Mouse (Mus musculus): ENCODE data around the gene Gtpbp2.

Gene Gtpbp2

DNA sequence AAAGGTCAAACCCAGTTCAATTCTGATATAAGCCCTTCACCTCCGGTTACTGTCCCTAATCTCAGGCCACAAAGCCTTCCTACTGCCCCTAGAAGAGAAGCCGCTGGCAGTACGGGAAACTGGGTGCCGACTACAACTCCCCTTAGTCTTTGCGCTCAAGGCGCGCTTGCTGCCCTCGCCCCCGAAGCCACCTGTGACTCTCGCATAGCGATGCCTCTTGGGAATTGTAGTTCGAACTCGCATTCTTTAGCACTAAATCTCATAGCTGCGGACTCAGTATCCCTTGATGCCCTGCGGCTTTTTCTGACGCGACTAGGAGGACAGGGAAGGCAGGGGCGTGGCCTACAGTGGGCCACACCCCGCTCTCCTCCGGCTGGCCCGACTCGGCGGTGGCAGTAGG is at the start of gene Gtpbp2:
Gtpbp2 (plus strand) TSS at position 347 of the 400 bp plus-strand sequence.
- DNase-seq (ENCODE audit: low read depth, low spot score): peak; percentile 100

DNA sequence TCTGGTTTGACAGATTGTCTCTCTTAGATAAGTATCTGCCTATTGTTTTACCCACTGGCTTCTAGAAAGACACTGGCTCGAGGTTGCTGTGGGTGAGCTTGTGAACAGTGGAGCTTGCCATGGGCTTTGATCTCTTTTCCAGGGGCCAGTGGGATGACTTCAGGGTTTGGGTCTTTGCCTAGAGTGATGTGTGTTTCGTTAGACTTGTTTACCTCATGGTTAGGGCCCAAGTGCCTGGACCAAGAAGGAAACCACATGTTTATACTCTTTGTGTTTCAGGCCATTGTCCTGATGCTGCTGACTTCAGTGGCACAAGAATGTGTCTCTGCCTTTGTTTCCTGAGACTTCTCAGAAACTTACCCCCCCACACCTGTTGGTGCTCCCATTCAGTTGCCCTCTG is 45.3 kb upstream of the Gtpbp2 start:
- DNase-seq (ENCODE audit: low read depth, low spot score): no peak

DNA sequence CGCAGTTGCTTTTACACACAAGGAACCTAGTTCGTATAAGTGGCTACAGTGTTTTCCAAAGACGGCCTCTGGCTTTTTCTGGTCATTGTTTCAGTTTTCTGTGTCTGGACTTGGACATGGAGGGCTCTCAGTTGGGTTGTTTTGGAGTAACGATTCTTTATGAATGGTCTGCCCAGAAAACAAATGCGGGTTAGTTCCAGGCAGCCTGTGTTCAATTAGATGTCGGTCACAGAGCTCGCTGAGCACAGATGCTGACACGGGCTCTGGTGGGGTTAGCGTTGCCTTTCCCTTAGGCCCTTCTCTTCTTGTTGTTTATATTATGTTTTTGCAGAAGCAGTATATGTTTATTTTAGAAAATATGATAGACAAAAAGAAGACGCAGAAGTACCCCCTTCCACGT is 44.7 kb upstream of the Gtpbp2 start:
- no peak for DNase-seq (ENCODE audit: low read depth, low spot score)

DNA sequence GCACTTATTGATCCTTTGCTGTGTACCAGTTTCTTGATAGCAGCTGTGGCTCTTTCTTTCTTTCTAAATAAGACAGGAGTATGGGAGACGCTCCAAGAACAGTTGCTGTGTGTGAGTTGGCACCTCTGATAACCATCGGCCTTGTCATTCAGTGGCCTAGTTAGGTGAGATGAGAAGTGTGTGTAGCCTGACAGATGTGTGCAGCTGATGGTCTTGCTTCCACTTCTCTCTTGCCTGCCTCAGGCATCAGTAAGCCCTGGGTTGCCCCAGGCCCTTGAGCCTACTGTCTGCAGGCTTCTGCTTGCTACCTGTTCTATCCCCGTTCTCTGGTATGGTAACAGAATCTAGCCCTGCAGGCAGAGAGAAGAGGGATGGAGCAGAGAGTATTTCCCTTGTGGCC is 44.0 kb upstream of the Gtpbp2 start:
- no peak for DNase-seq (ENCODE audit: low read depth, low spot score)

DNA sequence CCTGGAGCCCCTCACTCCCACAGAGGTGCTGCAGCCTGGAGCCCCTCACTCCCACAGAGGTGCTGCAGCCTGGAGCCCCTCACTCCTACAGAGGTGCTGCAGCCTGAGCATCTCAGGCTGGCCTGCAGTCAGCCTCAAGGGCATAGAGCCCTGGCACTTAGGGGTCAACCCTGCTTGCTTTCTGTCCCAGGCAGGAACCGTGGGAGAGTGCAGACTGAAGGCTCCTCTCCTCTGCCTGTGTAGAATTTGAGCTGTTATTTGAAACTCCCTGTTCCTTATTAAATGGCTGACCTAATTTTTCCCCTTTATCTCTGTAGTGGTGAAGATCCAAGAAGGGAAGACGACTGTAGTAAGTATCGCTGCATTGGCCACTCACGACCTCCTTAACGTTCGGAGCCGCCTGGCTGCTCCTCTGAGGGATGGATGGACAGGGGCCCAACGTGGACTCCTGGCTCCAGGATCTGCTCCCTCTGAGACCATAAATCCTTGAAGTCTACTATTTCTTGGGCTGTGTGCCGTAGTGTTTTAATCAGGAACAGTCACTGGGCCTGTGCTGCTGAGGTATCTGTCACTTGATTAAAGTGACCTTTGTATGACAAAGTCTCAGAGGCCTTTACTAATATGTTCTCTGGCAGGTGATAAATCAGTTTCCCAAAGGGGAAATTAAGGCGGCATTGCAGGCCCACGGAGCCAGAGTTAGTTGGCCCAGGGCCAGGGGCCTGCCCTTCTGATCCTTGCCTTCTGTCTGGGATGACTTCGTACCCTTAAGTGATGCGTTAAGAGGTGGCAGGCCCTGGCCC is 43.0 kb upstream of the Gtpbp2 start:
- no peak for DNase-seq (ENCODE audit: low read depth, low spot score)

DNA sequence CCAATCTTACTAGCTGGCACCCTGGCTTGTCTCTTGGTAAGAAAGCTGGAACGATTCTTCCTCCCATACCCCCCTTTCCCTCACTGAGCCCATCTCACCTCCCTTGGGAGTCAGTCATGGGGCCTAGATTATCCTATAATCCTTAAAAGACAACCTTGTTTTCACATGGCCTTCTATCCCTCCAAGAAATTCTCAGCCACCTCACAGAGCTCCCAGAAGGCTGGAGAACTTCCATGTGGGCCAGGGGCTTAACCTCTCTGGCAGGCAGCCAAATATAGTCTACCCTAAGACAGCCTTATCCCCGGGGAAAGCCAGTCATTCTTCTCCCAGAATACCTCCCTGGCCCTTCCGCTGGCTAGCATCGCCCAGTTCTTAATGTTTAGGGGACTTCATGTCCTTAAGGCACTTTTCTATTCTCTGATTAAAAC is 42.4 kb upstream of the Gtpbp2 start:
- peak; percentile 67 for DNase-seq (ENCODE audit: low read depth, low spot score)

DNA sequence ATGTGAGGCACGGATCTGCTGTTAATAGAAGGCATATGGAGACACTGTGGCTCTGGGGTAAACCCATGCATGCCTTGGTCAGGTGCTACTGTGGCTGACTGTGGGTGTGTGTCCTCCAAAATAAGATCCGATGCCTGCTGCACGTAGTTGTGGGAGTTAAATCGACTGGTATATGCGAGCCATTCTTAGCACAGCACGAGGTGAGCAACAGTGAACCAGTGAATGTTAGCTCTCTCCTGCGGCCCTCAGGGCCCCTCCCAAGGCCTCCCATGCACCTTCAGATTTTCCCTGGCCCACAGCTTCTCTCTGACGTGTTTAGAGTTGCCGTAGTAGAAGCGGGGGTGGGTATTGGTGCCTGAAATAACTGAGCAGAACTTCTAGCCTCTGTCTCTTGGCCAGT is 41.2 kb upstream of the Gtpbp2 start:
- DNase-seq (ENCODE audit: low read depth, low spot score): no peak

DNA sequence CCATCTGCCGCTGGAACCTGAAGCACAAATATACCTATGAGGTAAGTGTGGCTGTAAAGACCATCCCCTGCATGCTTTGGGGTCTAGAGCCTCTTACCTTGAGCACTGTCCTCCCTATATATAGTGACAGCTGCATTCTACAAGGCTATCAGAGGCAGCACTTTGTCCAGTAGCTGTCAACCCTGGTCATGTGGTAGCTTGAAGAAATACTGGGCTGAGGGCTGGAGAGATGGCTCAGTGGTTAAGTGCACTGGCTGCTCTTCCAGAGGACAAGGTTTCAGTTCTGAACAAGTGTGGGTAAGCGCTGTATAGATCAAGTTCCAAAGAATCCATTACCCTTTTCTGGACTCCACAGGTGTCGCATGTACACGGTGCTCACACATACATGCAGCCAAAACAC is 38.0 kb upstream of the Gtpbp2 start:
- no peak for DNase-seq (ENCODE audit: low read depth, low spot score)

DNA sequence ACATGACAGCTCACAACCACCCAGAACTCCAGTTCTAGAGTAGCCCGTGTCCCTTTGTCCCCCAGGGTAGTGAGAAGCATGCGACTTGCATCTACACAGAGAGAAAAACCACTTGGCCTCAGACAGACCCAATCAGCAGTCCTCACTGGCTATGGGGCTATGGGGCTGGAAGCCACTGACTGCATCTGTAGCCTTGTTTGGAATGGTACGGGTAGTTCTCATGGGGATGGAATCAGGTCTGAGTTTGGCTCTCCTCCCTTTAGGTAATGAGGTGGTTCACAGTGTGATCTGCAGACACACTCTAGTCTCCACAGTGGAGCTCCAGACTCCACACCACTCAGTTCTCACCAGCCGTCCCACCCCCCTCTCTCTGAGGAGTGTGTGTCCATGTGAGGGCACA is 37.5 kb upstream of the Gtpbp2 start:
- DNase-seq (ENCODE audit: low read depth, low spot score): no peak

DNA sequence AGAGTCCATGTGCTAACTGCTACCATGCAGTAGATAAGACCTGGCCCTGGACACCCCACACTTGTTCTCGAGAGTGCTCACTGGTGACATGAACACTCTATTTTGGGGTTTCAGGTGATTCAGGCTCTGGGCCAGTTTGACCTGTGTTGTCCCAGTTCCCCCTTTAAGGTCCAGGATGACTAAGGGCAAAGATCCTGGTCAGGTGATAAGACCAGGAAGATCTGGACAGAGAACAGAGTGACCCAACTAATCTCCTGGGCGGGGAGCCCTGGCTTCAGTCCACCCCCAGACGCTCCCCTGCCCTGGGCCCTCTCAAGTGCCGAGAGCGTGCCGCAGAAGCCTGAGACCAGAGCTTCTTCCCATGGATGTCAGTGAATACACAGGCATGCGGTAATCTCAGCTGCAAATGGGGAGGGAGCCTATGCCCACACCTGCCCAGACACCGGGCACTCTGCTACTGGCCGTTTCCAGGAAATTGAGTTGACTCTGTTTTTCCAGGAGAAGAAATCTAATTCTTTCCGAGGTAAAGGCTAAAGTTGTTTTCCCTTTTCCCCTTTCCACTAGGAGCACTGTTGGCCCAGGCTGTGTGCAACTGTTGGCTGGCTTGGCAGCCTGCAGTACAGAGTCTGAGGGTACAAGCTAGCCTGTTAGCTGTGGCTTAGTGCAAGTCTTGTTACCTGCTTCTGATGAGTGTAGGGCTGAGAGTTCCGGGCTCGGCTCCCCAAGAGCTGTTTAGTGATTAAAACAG is 36.7 kb upstream of the Gtpbp2 start:
- no peak for DNase-seq (ENCODE audit: low read depth, low spot score)

DNA sequence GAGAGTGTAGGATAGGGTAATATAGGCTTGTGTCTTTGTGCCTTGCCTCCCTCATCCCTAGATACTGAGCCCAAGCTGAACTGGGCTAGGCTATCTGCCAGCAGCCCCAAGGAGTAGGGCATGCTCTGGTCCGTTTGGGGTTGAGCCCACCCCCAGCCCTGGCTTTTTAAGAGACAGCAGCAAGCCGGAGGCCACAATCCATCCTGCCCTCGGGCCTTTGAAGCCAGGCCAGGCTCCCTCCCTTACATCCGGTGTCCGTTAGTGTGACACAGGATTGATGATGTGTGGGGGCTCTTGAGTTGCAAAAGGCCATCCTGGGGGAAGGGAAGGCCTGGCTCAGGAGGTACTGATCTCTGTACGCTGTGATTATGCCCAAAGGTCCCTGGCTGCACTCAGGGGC is 34.2 kb upstream of the Gtpbp2 start:
- no peak for DNase-seq (ENCODE audit: low read depth, low spot score)

DNA sequence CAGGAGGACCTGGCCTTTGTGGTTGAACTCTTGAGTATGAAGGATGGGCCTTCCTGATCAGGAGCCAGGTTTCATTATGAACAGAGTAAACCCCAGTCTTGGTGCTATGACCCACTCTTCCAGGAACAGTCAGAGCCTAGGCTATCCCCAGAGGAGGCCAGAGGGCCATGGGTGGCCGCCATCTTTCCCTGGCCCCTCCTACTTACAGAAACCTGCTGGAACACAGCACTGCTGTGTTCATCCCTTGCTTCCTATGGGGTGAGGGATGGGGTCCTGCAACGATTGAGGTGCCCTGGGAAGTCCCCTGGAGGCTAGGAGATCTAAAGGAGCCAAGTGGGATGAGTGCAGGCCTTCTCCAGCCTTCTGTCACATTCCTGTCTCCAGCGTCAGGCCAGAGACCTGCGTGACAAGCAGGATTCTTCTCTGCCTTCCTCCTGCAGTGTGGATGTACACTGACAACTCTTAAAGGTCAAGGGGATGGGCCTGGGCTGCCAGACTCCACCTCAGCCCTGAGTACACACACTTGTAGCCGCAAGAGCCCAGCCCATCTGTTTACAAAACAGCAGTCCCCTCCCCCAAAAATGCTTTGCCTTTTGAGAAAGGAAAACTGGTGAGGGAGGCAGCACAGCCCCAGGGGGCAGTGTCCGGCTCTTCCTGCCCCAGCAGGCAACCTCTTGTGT is 32.9 kb upstream of the Gtpbp2 start:
- DNase-seq (ENCODE audit: low read depth, low spot score): no peak

DNA sequence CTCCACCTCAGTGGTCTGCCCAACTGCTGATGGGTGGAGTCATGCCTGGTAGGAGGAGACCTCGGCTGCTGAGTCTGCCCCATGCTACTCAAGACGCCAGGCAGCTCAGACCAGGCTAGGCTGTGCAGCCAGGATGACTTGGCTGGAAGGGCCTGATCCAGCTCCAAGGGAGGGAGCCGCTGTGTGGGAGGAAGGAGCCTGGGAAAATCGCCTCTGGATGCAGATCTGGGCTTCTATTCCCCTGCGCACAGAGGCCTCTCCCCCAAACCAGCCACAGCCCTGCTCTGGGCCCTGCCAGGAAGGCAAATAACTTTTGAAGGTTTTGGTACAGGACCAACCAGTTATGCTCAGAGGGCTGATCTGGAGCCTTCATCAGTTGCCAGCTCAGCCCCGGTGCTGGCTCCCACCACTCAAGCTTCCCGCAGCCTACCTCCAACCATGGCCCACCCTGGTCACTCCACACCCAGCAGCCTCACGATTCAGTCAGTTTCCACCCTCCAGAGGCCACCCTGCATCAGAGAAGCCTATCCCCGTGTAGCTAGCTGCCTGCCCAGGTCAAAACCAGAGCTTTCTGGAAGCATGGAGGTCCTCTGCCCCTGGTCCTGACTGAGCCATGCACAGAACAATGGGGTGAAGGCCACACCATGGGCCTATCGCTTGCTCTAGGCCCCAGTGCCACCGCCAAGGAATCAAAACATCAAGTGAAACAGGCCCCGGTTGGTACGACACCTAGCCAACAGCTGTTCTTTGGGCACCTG is 30.9 kb upstream of the Gtpbp2 start:
- DNase-seq (ENCODE audit: low read depth, low spot score): no peak

DNA sequence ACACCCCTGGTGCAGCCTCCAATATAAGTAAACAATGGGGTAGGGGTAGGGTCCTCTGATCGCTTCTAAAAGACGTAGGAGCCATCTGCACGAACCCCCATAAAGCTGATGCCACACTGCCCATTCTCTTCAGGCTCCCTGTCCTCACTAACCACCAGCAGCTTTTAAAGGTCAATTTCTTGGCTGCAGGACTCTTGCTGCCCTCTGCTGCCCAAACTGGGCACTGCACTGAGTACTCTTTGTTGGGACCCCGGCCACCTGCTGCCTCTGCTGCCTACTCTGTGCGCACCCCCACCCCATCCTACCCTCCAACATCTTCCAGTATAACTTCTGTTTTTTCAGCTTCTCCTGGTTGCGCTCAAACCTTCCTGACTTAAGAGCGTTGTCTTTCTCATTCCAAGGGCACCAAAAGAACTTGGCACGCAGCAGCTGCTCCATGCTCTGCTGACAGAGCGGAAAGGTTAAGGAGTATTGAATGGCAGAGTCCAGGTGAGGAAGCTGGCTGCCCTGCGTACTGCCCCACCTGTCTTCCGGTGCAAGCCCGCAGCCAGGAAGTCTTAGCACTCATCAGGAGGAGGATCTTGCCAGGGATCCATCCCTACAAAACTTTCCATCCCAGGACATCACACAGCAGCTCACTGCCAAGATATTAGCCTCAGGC is 28.6 kb upstream of the Gtpbp2 start:
- peak; percentile 61 for DNase-seq (ENCODE audit: low read depth, low spot score)

DNA sequence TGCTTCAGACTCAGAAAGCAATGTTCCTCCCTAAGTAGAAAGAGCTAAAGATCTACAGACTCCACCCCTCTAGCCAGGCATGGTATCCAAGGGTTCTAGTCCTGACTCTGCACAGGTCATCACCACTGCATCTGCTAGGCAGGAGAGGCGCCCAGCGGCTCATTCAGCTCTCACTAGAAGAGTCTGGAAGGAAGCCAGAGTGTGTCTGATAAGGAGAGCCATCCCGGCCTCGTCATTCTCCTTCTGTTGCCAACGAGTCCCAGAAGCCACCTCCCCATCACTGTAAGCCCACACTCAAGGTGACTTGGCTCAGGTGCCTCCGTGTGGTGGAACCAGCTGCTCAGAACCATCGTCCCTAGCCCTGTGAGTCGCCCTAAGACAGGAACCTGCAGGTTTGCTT is 28.0 kb upstream of the Gtpbp2 start:
- DNase-seq (ENCODE audit: low read depth, low spot score): no peak

DNA sequence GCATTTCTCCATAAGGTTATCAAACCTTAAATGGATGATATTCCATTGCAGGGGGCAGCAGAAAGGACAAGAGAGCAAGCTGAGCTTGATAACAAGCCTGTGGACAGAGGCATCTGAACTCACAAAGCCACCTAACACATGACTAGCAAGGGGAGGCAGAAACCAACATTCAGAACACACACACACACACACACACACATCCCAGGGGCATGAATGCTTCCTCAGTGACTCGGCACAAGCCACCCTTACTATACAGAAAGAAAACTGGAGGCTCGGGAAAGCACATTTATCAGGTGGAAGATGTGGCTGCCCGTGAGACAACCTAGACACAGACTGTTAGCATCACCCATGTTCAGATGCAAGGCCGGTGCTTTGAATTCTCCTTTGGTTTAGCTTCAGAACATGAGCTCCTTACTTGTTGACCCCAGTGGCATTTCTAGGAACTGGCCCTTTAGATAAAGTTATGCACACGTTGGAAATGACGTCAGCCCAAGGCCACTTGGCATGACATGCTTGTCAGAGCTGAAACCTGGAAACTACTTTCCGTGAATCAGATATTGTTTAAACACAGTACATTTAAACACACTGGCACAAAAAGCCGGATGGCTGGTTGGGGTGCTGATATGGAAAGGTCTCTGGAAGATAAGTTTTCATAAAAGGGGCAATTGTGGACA is 22.1 kb upstream of the Gtpbp2 start:
- no peak for DNase-seq (ENCODE audit: low read depth, low spot score)

DNA sequence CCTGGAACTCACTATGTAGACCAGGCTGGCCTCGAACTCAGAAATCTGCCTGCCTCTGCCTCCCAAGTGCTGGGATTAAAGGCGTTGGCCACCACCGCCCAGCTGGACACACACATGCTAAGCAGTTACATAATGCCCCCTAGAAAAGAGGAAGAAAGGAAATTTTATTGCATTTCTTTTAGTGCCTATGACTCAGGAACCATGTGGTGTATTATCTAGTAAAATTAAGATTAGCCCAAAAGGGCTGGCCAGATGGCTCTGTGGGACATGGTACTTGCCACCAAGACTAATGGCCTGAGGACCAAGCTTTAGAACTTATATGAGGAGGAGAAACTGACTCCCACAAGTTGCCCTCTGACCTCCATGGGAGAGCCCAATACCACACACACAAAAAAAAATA is 21.0 kb upstream of the Gtpbp2 start:
- no peak for DNase-seq (ENCODE audit: low read depth, low spot score)

DNA sequence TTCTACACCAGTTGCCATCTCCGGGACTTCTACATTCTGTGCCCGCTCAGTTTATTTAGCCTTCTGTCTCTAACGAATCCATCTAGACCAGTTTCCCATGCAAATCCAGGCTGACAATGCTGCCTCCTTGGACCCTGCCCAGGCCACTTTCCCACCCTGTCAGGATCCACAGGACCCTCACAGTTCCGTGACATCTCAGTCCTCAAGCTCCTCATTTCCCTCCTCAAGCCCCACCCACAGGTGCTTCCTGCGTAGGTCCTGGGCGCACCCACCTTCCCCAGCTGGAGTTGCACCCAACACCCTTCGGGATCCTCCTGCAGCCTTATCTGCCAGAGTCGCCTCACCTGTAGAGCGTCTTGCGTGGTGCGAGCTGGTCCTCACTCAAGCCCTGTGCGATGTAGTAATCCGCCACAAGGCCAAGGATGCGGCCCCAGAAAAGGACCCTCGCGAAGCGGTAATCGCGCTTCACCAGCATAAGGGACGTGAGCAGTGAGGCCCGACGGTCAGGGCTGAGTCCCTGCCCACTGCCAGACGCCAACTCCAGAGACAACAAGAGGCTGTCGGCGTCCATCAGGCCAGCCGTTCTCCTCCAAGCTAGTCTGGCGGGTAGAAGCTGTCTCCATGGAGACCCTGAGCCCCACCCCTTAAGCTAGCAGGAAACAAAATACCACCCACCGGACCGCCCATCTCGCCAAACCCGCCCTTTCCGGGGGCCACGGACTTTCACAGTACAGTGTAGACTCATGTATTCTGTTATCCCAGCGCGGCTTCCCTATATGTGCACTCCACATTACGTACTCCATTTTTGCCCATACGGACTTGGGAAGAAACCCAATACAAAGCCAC is 17.0 kb upstream of the Gtpbp2 start, which contains the start of gene Rsph9:
Rsph9 (minus strand) TSS at position 639 of the 846 bp plus-strand sequence.
- no peak for DNase-seq (ENCODE audit: low read depth, low spot score)
